Mouse (Mus musculus) liver, adult 2 months (tissue): ENCODE data around the gene Mki67.

Source experiments
- CTCF ChIP-seq: fragments of 200-500 bp; IDR thresholded peaks from 2 replicates; pipeline ENCODE4 v1.5.1; 2011; ENCODE audit warnings: low read depth, low read length, control low read depth
- POLR2A ChIP-seq: fragments of 200-500 bp; IDR thresholded peaks from 2 replicates; pipeline ENCODE4 v1.6.1; 2011; ENCODE audit warnings: low read length, control low read depth; ENCODE audit not compliant: insufficient read depth; ENCODE audit errors: extremely low read depth

- no peak for TF ChIP-seq CTCF
- TF ChIP-seq POLR2A: no peak
Measured at GRCm38 (mm10) chr7:135698362-135698761, 17.8 kb downstream of the Mki67 start.
